Mouse (Mus musculus) ES-E14 (cell line): ENCODE measurements around the gene Olfr645. TPM values are rescaled to one million over a fixed set of nuclear protein-coding genes. Genes with fewer than 3 reads are reported as not detected.

ENCODE experiments used
- DNase-seq: peaks from one replicate; pipeline ENCODE4 v3.0.0-alpha.2; 2013; ENCODE audit warnings: low read depth, low spot score
- H3K27ac ChIP-seq: 2 replicates; pipeline ENCODE4 v1.5.1; 2012; ENCODE audit warnings: low read depth, mild to moderate bottlenecking, low read length, moderate library complexity, mixed read lengths; ENCODE audit not compliant: poor library complexity, insufficient read depth, severe bottlenecking
- H3K36me3 ChIP-seq: 2 replicates; pipeline ENCODE4 v1.6.1; 2012; ENCODE audit warnings: mild to moderate bottlenecking, low read length, moderate library complexity, mixed read lengths; ENCODE audit not compliant: control insufficient read depth, poor library complexity, insufficient read depth, severe bottlenecking
- H3K4me1 ChIP-seq, 2 experiments: fragments of 150-350 bp in 1 of 2; sonication (generic) in 1 of 2; 2 replicates each; pipeline ENCODE4 v1.6.1; 2012; ENCODE audit warnings: low read length in 2 of 2, mild to moderate bottlenecking in 1 of 2, mixed read lengths in 1 of 2; ENCODE audit not compliant: control insufficient read depth in 2 of 2, insufficient read depth in 2 of 2, poor library complexity in 1 of 2
- H3K4me3 ChIP-seq, 2 experiments: fragments of 150-350 bp in 1 of 2; sonication (generic) in 1 of 2; 2 replicates each; pipeline ENCODE4 v1.5.1; 2012; ENCODE audit warnings: low read length in 2 of 2, low read depth in 1 of 2, mild to moderate bottlenecking in 1 of 2, mixed read lengths in 1 of 2; ENCODE audit not compliant: insufficient read depth in 1 of 2, poor library complexity in 1 of 2, severe bottlenecking in 1 of 2
- H3K9ac ChIP-seq: 2 replicates; pipeline ENCODE4 v1.6.1; 2012; ENCODE audit warnings: low read depth, mild to moderate bottlenecking, low read length, mixed read lengths; ENCODE audit not compliant: poor library complexity, insufficient read depth, severe bottlenecking
- H3K9me3 ChIP-seq: fragments of 150-350 bp; sonication (generic); 2 replicates; pipeline ENCODE4 v1.6.1; 2012; ENCODE audit warnings: low read depth, mild to moderate bottlenecking, low read length; ENCODE audit not compliant: control insufficient read depth, insufficient read depth
- CHD2 ChIP-seq: IDR thresholded peaks from 2 replicates; pipeline ENCODE4 v1.6.1; 2014; ENCODE audit warnings: mild to moderate bottlenecking, low read depth, low read length, inconsistent platforms
- HCFC1 ChIP-seq: IDR thresholded peaks from 2 replicates; pipeline ENCODE4 v1.6.1; 2012; ENCODE audit warnings: low read length, inconsistent platforms, borderline replicate concordance; ENCODE audit not compliant: insufficient read depth
- MAFK ChIP-seq: IDR thresholded peaks from 2 replicates; pipeline ENCODE4 v1.6.1; 2014; ENCODE audit warnings: mild to moderate bottlenecking, low read depth, low read length, inconsistent platforms; ENCODE audit not compliant: insufficient read depth
- ZC3H11A ChIP-seq: IDR thresholded peaks from 2 replicates; pipeline ENCODE4 v1.6.1; 2012; ENCODE audit warnings: low read depth, mild to moderate bottlenecking, inconsistent platforms, low read length, borderline replicate concordance
- ZNF384 ChIP-seq: IDR thresholded peaks from 2 replicates; pipeline ENCODE4 v1.6.1; 2012; ENCODE audit warnings: low read depth, low read length, inconsistent platforms
- in situ Hi-C, 2 experiments: fragments of 600-800 bp; cut with MboI; formaldehyde crosslinking; loops; one replicate each; pipeline ENCODE4 v1.15.1; 2025; ENCODE audit warnings: low sequenced_read_pairs in 2 of 2, inconsistent platforms in 1 of 2; ENCODE audit not compliant: unreplicated experiment in 2 of 2
- total RNA-seq: library from RNA; depleted of rRNA; stranded (reverse); fragments of 300-350 nt; gene quantifications from 2 replicates; pipeline ENCODE4 v1.2.3, GENCODE M21; 2012; rRNA removed

Olfr645 gene
- total RNA-seq, 1 experiment, result not detected

- Histone ChIP-seq H3K36me3 (no peaks in the 10 kb centered on the region), H3K9me3 (no peaks in the 10 kb centered on the region), H3K9ac (no peak within 1 kb of the TSS), H3K27ac (no peak within 1 kb of the TSS), H3K4me1 (no peaks in the 10 kb centered on the region), H3K4me3 (peak within 1 kb of the TSS in 1 of 2 experiments; percentile 32; a peak in 1 of 4 replicates)
- in situ Hi-C loops, result no loop called here
- TF ChIP-seq ZNF384, result no peak
- TF ChIP-seq CHD2, result no peak
- no peak for TF ChIP-seq ZC3H11A
- no peak for TF ChIP-seq MAFK
- no peak for TF ChIP-seq HCFC1
- DNase-seq, result no peak
Measured at GRCm38 (mm10) chr7:104035145-104035544, 50.1 kb downstream of the Olfr645 start, which contains the start of gene Olfr641. Olfr641 (plus strand) TSS chr7:104035445.

Other genes with a start within 250 kb of the Olfr645 start
- gene Hbb-bh2, start 244.9 kb downstream of the Olfr645 start, total RNA-seq, result not detected in 2 replicates
- gene Hbb-bh1, start 242.3 kb downstream of the Olfr645 start, total RNA-seq, result not detected in 2 replicates
- gene Hbb-y, start 232.2 kb downstream of the Olfr645 start, total RNA-seq, result not detected in 2 replicates
- gene Olfr66, start 199.2 kb downstream of the Olfr645 start, total RNA-seq, result not detected in 2 replicates
- not detected in 2 replicates for gene Olfr64, start 191.0 kb downstream of the Olfr645 start, total RNA-seq
- not detected in 2 replicates for gene Olfr65, start 182.0 kb downstream of the Olfr645 start, total RNA-seq
- not detected in 2 replicates for gene Olfr631, start 156.6 kb downstream of the Olfr645 start, total RNA-seq
- not detected in 2 replicates for gene Olfr632, start 151.1 kb downstream of the Olfr645 start, total RNA-seq
- gene Olfr633, start 141.0 kb downstream of the Olfr645 start, total RNA-seq, result not detected in 2 replicates
- gene Olfr635, start 114.3 kb downstream of the Olfr645 start, total RNA-seq, result not detected in 2 replicates
- not detected in 2 replicates for gene Olfr638, start 86.7 kb downstream of the Olfr645 start, total RNA-seq
- 0.42 and 0.45 TPM in 2 replicates for gene Olfr639, start 68.2 kb downstream of the Olfr645 start, total RNA-seq
- gene Olfr640, start 59.9 kb downstream of the Olfr645 start, total RNA-seq, result not detected in 2 replicates
- not detected in 2 replicates for gene Olfr641, start 50.0 kb downstream of the Olfr645 start, total RNA-seq
- gene Olfr642, start 32.8 kb downstream of the Olfr645 start, total RNA-seq, result not detected in 2 replicates
- gene 4930516K23Rik, start 24.0 kb downstream of the Olfr645 start, total RNA-seq, result not detected in 2 replicates
- not detected in 2 replicates for gene Olfr644, start 13.6 kb downstream of the Olfr645 start, total RNA-seq
- not detected in 2 replicates for gene Olfr646, start 19.4 kb upstream of the Olfr645 start, total RNA-seq
- gene Ubqln5, start 44.4 kb upstream of the Olfr645 start, total RNA-seq, result not detected in 2 replicates
- gene Olfr643, start 51.9 kb upstream of the Olfr645 start, total RNA-seq, result not detected in 2 replicates
- not detected in 2 replicates for gene Ubqln3, start 57.8 kb upstream of the Olfr645 start, total RNA-seq
- not detected in 2 replicates for gene Ubqlnl, start 65.1 kb upstream of the Olfr645 start, total RNA-seq
- gene Olfm5, start 79.4 kb upstream of the Olfr645 start, total RNA-seq, result not detected in 2 replicates
- gene Olfr648, start 97.9 kb upstream of the Olfr645 start, total RNA-seq, result 0.04 and 0.05 TPM in 2 replicates
- gene Olfr649, start 110.5 kb upstream of the Olfr645 start, total RNA-seq, result not detected in 2 replicates
- 73.9 and 86.1 TPM in 2 replicates for gene Trim6, start 133.3 kb upstream of the Olfr645 start, total RNA-seq
- gene Trim34a, start 159.0 kb upstream of the Olfr645 start, total RNA-seq, result 1.3 and 1.6 TPM in 2 replicates
- not detected in 2 replicates for gene Trim5, start 202.6 kb upstream of the Olfr645 start, total RNA-seq
- not detected in 2 replicates for gene Trim12a, start 230.0 kb upstream of the Olfr645 start, total RNA-seq
- gene Trim34b, start 244.0 kb upstream of the Olfr645 start, total RNA-seq, result 0.94 and 1.0 TPM in 2 replicates